Mouse (Mus musculus): Measurements from ENCODE around the gene Tmco2. TPM values are rescaled to one million over a fixed set of nuclear protein-coding genes. Genes with fewer than 3 reads are reported as not detected.
A peak's percentile ranks its signal among the peaks of the same experiment; 100 is the strongest.
"Not testable (repeated sequence)": the region's sequence is repeated elsewhere in the genome, so short reads cannot be mapped to it uniquely, and the experiment has no call there.

The Tmco2 gene
- total and polyA plus RNA-seq, 3 experiments: 0.33 TPM; not detected in 2

- TF ChIP-seq GATA2 (IDR thresholded peaks at IDR 0.05; ENCODE audit: borderline replicate concordance, low read depth, low read length) (no peak), GATA1 (IDR thresholded peaks at IDR 0.05; ENCODE audit: borderline replicate concordance, low read length) (no peak), TAL1 (conservative IDR thresholded peaks at IDR 0.05; ENCODE audit: low read depth, low read length) (no peak), POLR2AphosphoS5 (IDR thresholded peaks at IDR 0.05; ENCODE audit: insufficient replicate concordance, low read depth, low read length) (no peak), CTCF (IDR thresholded peaks at IDR 0.05; ENCODE audit: low read depth, low read length) (no peak)
- DNase-seq (ENCODE audit: low spot score): no peak
- no peak for ATAC-seq (ENCODE audit: extremely low read depth, insufficient number of reproducible peaks, low FRiP score, poor library complexity, severe bottlenecking)
- Histone ChIP-seq H3K4me1 (ENCODE audit: insufficient read depth, low read depth, low read length) (no peaks in the 10 kb centered on the region), H3K36me3 (replicated peaks) (peaks cover 88% of the 10 kb centered on the region), H3K4me3 (ENCODE audit: low read depth, low read length) (no peak overlapping the region), H3K27me3 (ENCODE audit: insufficient read depth, low read length) (no peaks in the 10 kb centered on the region), H3K9me3 (replicated peaks) (no peaks in the 10 kb centered on the region)
Observed at GRCm38 (mm10) chr4:121080395-121080794, 28.6 kb downstream of the Tmco2 start.

GRCm38 (mm10) chr4:121077915-121078646, 30.9 kb downstream of the Tmco2 start:
- H3K4me3 ChIP-seq (ENCODE audit: low read depth, low read length): no peak overlapping the region
- ATAC-seq (ENCODE audit: extremely low read depth, insufficient number of reproducible peaks, low FRiP score, poor library complexity, severe bottlenecking) (no peak), DNase-seq (ENCODE audit: low spot score) (no peak)
- no peaks in the 10 kb centered on the region for H3K27me3 ChIP-seq (ENCODE audit: insufficient read depth, low read length)
- no peak for TF ChIP-seq GATA1 (IDR thresholded peaks at IDR 0.05; ENCODE audit: borderline replicate concordance, low read length)
- no peak for TF ChIP-seq TAL1 (conservative IDR thresholded peaks at IDR 0.05; ENCODE audit: low read depth, low read length)
- TF ChIP-seq GATA2 (IDR thresholded peaks at IDR 0.05; ENCODE audit: borderline replicate concordance, low read depth, low read length): no peak
- no peak for TF ChIP-seq POLR2AphosphoS5 (IDR thresholded peaks at IDR 0.05; ENCODE audit: insufficient replicate concordance, low read depth, low read length)
- TF ChIP-seq CTCF (IDR thresholded peaks at IDR 0.05; ENCODE audit: low read depth, low read length): no peak
- H3K4me1 ChIP-seq (ENCODE audit: insufficient read depth, low read depth, low read length): no peaks in the 10 kb centered on the region; the same call in 1 of the 2 replicates
- no peaks in the 10 kb centered on the region for H3K9me3 ChIP-seq (replicated peaks)
- peaks cover 83% of the 10 kb centered on the region for H3K36me3 ChIP-seq (replicated peaks)

GRCm38 (mm10) chr4:121074250-121074649, 34.8 kb downstream of the Tmco2 start:
- H3K36me3 ChIP-seq (replicated peaks): peaks cover 71% of the 10 kb centered on the region
- H3K9me3 ChIP-seq (replicated peaks): no peaks in the 10 kb centered on the region
- DNase-seq (ENCODE audit: low spot score) (no peak), ATAC-seq (ENCODE audit: extremely low read depth, insufficient number of reproducible peaks, low FRiP score, poor library complexity, severe bottlenecking) (no peak)
- H3K4me1 ChIP-seq (ENCODE audit: insufficient read depth, low read depth, low read length): no peaks in the 10 kb centered on the region; the same call in 1 of the 2 replicates
- TF ChIP-seq GATA2 (IDR thresholded peaks at IDR 0.05; ENCODE audit: borderline replicate concordance, low read depth, low read length) (no peak), CTCF (IDR thresholded peaks at IDR 0.05; ENCODE audit: low read depth, low read length) (no peak), POLR2AphosphoS5 (IDR thresholded peaks at IDR 0.05; ENCODE audit: insufficient replicate concordance, low read depth, low read length) (no peak), TAL1 (conservative IDR thresholded peaks at IDR 0.05; ENCODE audit: low read depth, low read length) (no peak), GATA1 (IDR thresholded peaks at IDR 0.05; ENCODE audit: borderline replicate concordance, low read length) (no peak)
- H3K4me3 ChIP-seq (ENCODE audit: low read depth, low read length): no peak overlapping the region
- H3K27me3 ChIP-seq (ENCODE audit: insufficient read depth, low read length): no peaks in the 10 kb centered on the region

- no peak overlapping the region for H3K4me3 ChIP-seq (ENCODE audit: low read depth, low read length)
- ATAC-seq (ENCODE audit: extremely low read depth, insufficient number of reproducible peaks, low FRiP score, poor library complexity, severe bottlenecking) (no peak), DNase-seq (ENCODE audit: low spot score) (no peak)
- no peaks in the 10 kb centered on the region for H3K27me3 ChIP-seq (ENCODE audit: insufficient read depth, low read length)
- no peaks in the 10 kb centered on the region for H3K9me3 ChIP-seq (replicated peaks)
- peaks cover 84% of the 10 kb centered on the region for H3K36me3 ChIP-seq (replicated peaks)
- H3K4me1 ChIP-seq (ENCODE audit: insufficient read depth, low read depth, low read length): no peaks in the 10 kb centered on the region
- TF ChIP-seq TAL1 (conservative IDR thresholded peaks at IDR 0.05; ENCODE audit: low read depth, low read length): no peak
Observed at GRCm38 (mm10) chr4:121065336-121065735, 43.7 kb downstream of the Tmco2 start.

GRCm38 (mm10) chr4:121059218-121059617, 49.8 kb downstream of the Tmco2 start:
- not testable (repeated sequence) for H3K4me3 ChIP-seq (ENCODE audit: low read depth, low read length); H3K27me3 ChIP-seq (ENCODE audit: insufficient read depth, low read length); DNase-seq (ENCODE audit: low spot score); ATAC-seq (ENCODE audit: extremely low read depth, insufficient number of reproducible peaks, low FRiP score, poor library complexity, severe bottlenecking); H3K9me3 ChIP-seq (replicated peaks); H3K4me1 ChIP-seq (ENCODE audit: insufficient read depth, low read depth, low read length)
- H3K36me3 ChIP-seq (replicated peaks): peaks cover 60% of the 10 kb centered on the region

- no peaks in the 10 kb centered on the region; the same call in 1 of the 2 replicates for H3K4me1 ChIP-seq (ENCODE audit: insufficient read depth, low read depth, low read length)
- DNase-seq (ENCODE audit: low spot score) (no peak), ATAC-seq (ENCODE audit: extremely low read depth, insufficient number of reproducible peaks, low FRiP score, poor library complexity, severe bottlenecking) (no peak)
- H3K9me3 ChIP-seq (replicated peaks): no peaks in the 10 kb centered on the region
- no peak for TF ChIP-seq GATA2 (IDR thresholded peaks at IDR 0.05; ENCODE audit: borderline replicate concordance, low read depth, low read length)
- no peak for TF ChIP-seq POLR2AphosphoS5 (IDR thresholded peaks at IDR 0.05; ENCODE audit: insufficient replicate concordance, low read depth, low read length)
- TF ChIP-seq GATA1 (IDR thresholded peaks at IDR 0.05; ENCODE audit: borderline replicate concordance, low read length): no peak
- no peak for TF ChIP-seq CTCF (IDR thresholded peaks at IDR 0.05; ENCODE audit: low read depth, low read length)
- peaks cover 19% of the 10 kb centered on the region; the same call in 1 of the 2 replicates for H3K27me3 ChIP-seq (ENCODE audit: insufficient read depth, low read length)
- H3K4me3 ChIP-seq (ENCODE audit: low read depth, low read length): no peak overlapping the region
- H3K36me3 ChIP-seq (replicated peaks): peaks cover 40% of the 10 kb centered on the region
Observed at GRCm38 (mm10) chr4:121057032-121057431, 52.0 kb downstream of the Tmco2 start.

GRCm38 (mm10) chr4:121056342-121056741, 52.7 kb downstream of the Tmco2 start:
- Histone ChIP-seq H3K4me3 (ENCODE audit: low read depth, low read length) (no peak overlapping the region), H3K27me3 (ENCODE audit: insufficient read depth, low read length) (peaks cover 25% of the 10 kb centered on the region; the same call in 1 of the 2 replicates), H3K4me1 (ENCODE audit: insufficient read depth, low read depth, low read length) (no peaks in the 10 kb centered on the region; the same call in 1 of the 2 replicates), H3K36me3 (replicated peaks) (peaks cover 34% of the 10 kb centered on the region), H3K9me3 (replicated peaks) (no peaks in the 10 kb centered on the region)
- DNase-seq (ENCODE audit: low spot score): no peak
- no peak for ATAC-seq (ENCODE audit: extremely low read depth, insufficient number of reproducible peaks, low FRiP score, poor library complexity, severe bottlenecking)
- TF ChIP-seq CTCF (IDR thresholded peaks at IDR 0.05; ENCODE audit: low read depth, low read length) (peak; percentile 40; the same call in 1 of the 2 replicates), TAL1 (conservative IDR thresholded peaks at IDR 0.05; ENCODE audit: low read depth, low read length) (no peak), POLR2AphosphoS5 (IDR thresholded peaks at IDR 0.05; ENCODE audit: insufficient replicate concordance, low read depth, low read length) (no peak)

Other genes starting within 250 kb of the Tmco2 start
- gene Exo5, start 184.2 kb downstream of the Tmco2 start, total RNA-seq (2014; fragmentation: Nextera tagmentation): 9.2 TPM in 2 replicates
- gene Exo5, start 184.2 kb downstream of the Tmco2 start, total RNA-seq (2017): 12.6 and 14.5 TPM in 2 replicates
- gene Exo5, start 184.2 kb downstream of the Tmco2 start, polyA plus RNA-seq (2012): 4.7 and 5.5 TPM in 2 replicates
- 6.6 and 8.1 TPM in 2 replicates for gene Zfp69, start 157.5 kb downstream of the Tmco2 start, total RNA-seq (2014; fragmentation: Nextera tagmentation)
- gene Zfp69, start 157.5 kb downstream of the Tmco2 start, total RNA-seq (2017): 3.8 and 4.9 TPM in 2 replicates
- gene Zfp69, start 157.5 kb downstream of the Tmco2 start, polyA plus RNA-seq (2012): 1.8 and 2.7 TPM in 2 replicates
- 92.6 and 109 TPM in 2 replicates for gene Smap2, start 92.0 kb downstream of the Tmco2 start, total RNA-seq (2014; fragmentation: Nextera tagmentation)
- gene Smap2, start 92.0 kb downstream of the Tmco2 start, total RNA-seq (2017): 26.3 and 35.6 TPM in 2 replicates
- 32.9 and 33.4 TPM in 2 replicates for gene Smap2, start 92.0 kb downstream of the Tmco2 start, polyA plus RNA-seq (2012)
- not detected in 2 replicates for gene Col9a2, start 69.8 kb downstream of the Tmco2 start, total RNA-seq (2014; fragmentation: Nextera tagmentation)
- not detected in 2 replicates for gene Col9a2, start 69.8 kb downstream of the Tmco2 start, total RNA-seq (2017)
- gene Col9a2, start 69.8 kb downstream of the Tmco2 start, polyA plus RNA-seq (2012): not detected in 2 replicates
- 71.8 and 83.9 TPM in 2 replicates for gene Zmpste24, start 11.0 kb downstream of the Tmco2 start, total RNA-seq (2014; fragmentation: Nextera tagmentation)
- gene Zmpste24, start 11.0 kb downstream of the Tmco2 start, total RNA-seq (2017): 50.5 and 58.2 TPM in 2 replicates
- gene Zmpste24, start 11.0 kb downstream of the Tmco2 start, polyA plus RNA-seq (2012): 3.4 and 4.4 TPM in 2 replicates
- 90.8 and 94.9 TPM in 2 replicates for gene Rlf, start 105.9 kb upstream of the Tmco2 start, total RNA-seq (2014; fragmentation: Nextera tagmentation)
- gene Rlf, start 105.9 kb upstream of the Tmco2 start, total RNA-seq (2017): 63.5 and 70.8 TPM in 2 replicates
- gene Rlf, start 105.9 kb upstream of the Tmco2 start, polyA plus RNA-seq (2012): 3.3 and 4.0 TPM in 2 replicates
- gene Gm12888, start 215.7 kb upstream of the Tmco2 start, total RNA-seq (2014; fragmentation: Nextera tagmentation): not detected in 2 replicates
- 0.29 TPM in 1 of 2 replicates, not detected in the other for gene Gm12888, start 215.7 kb upstream of the Tmco2 start, total RNA-seq (2017)
- not detected in 2 replicates for gene Gm12888, start 215.7 kb upstream of the Tmco2 start, polyA plus RNA-seq (2012)